Comparison of ENCODE assay signal across 10 mouse cellular contexts in genomic region chr3:126998008-126998741, GRCm38 (mm10).
DNase-seq lines count a peak whose midpoint lies in the region; ATAC-seq lines count a peak whose summit lies in the region.
"Had no signal": no experiment of that assay in that cellular context is flagged by ENCODE, and none has a peak within 500 bp of the region (broad histone marks: within the 10 kb centered on the region; RNA-seq: fewer than 3 reads in every experiment).

No protein-coding gene starts in this region.

- peak; percentile 89 for ATAC-seq in embryonic facial prominence, embryonic 15.5 days (ENCODE audit: insufficient number of reproducible peaks, low FRiP score, low TSS enrichment, low read depth)
- ATAC-seq in heart, embryonic 12.5 days (ENCODE audit: insufficient number of reproducible peaks, low FRiP score), result peak; percentile 68
- ATAC-seq in stomach, embryonic 16.5 days (ENCODE audit: insufficient read depth, low FRiP score), result peak; percentile 90
- no peak for ATAC-seq in inflammation-experienced regulatory T-cells, adult 6 months
- ATAC-seq: Patski had no signal

- peak overlapping the region; percentile 53 for H3K4me2 ChIP-seq in embryonic facial prominence, embryonic 15.5 days (replicated peaks)
- peak overlapping the region; percentile 67 for H3K4me2 ChIP-seq in heart, embryonic 12.5 days
- H3K4me2 ChIP-seq in stomach, embryonic 16.5 days (ENCODE audit: low read depth, low read length), result peak overlapping the region; percentile 50

- peak; percentile 72 for DNase-seq in right cerebral cortex, adult 18-20 months
- DNase-seq in right cerebral cortex, postnatal 14 days, result no peak
- DNase-seq in layer of hippocampus, postnatal 14 days (ENCODE audit: low spot score in 2 of 2), result peak; percentile 57 to 72
- peak; percentile 27 to 67 for DNase-seq in lung, postnatal 4 days

- H3K27ac ChIP-seq in embryonic facial prominence, embryonic 15.5 days (replicated peaks), result peak overlapping the region; percentile 87
- H3K27ac ChIP-seq in heart, embryonic 12.5 days (ENCODE audit: poor library complexity, severe bottlenecking), result no peak overlapping the region
- peak overlapping the region; percentile 94 for H3K27ac ChIP-seq in stomach, embryonic 16.5 days (ENCODE audit: low read length)
- H3K27ac ChIP-seq: liver, embryonic 14.5 days had no signal

- H3K4me1 ChIP-seq in embryonic facial prominence, embryonic 15.5 days, result peaks cover 10% of the 10 kb centered on the region
- peaks cover 5% of the 10 kb centered on the region; the same call in 1 of the 2 replicates for H3K4me1 ChIP-seq in heart, embryonic 12.5 days (replicated peaks)
- H3K4me1 ChIP-seq in stomach, embryonic 16.5 days (ENCODE audit: control insufficient read depth, insufficient read depth, low read length), result peaks cover 17% of the 10 kb centered on the region

- no peaks in the 10 kb centered on the region for H3K9me3 ChIP-seq in embryonic facial prominence, embryonic 15.5 days (replicated peaks)
- no peaks in the 10 kb centered on the region for H3K9me3 ChIP-seq in heart, embryonic 12.5 days (replicated peaks)
- no peaks in the 10 kb centered on the region for H3K9me3 ChIP-seq in stomach, embryonic 16.5 days (replicated peaks; ENCODE audit: control insufficient read depth, low read length)

- peak overlapping the region; percentile 2; the same call in 1 of the 2 replicates for H3K9ac ChIP-seq in embryonic facial prominence, embryonic 15.5 days
- peak overlapping the region; percentile 59 for H3K9ac ChIP-seq in heart, embryonic 12.5 days
- peak overlapping the region; percentile 65 for H3K9ac ChIP-seq in stomach, embryonic 16.5 days (ENCODE audit: low read length)
- H3K9ac ChIP-seq: liver, embryonic 14.5 days had no signal

- H3K27me3 ChIP-seq in embryonic facial prominence, embryonic 15.5 days, result no peaks in the 10 kb centered on the region
- no peaks in the 10 kb centered on the region for H3K27me3 ChIP-seq in heart, embryonic 12.5 days (replicated peaks)
- H3K27me3 ChIP-seq in stomach, embryonic 16.5 days (ENCODE audit: control insufficient read depth, insufficient read depth, low read length), result no peaks in the 10 kb centered on the region
- H3K27me3 ChIP-seq: Patski had no signal

- no peaks in the 10 kb centered on the region for H3K36me3 ChIP-seq in embryonic facial prominence, embryonic 15.5 days
- peaks cover 6% of the 10 kb centered on the region; the same call in 1 of the 2 replicates for H3K36me3 ChIP-seq in heart, embryonic 12.5 days
- no peaks in the 10 kb centered on the region for H3K36me3 ChIP-seq in stomach, embryonic 16.5 days (ENCODE audit: control insufficient read depth, insufficient read depth, low read length)

- 10% methylated on average over 12 of the region's 12 CpGs for whole genome bisulfite sequencing in embryonic facial prominence, embryonic 15.5 days
- WGBS in heart, embryonic 12.5 days, result 16% methylated on average over 12 of the region's 12 CpGs
- WGBS in stomach, embryonic 16.5 days, result 17% methylated on average over 12 of the region's 12 CpGs

- H3K4me3 ChIP-seq in embryonic facial prominence, embryonic 15.5 days (replicated peaks), result peak overlapping the region; percentile 35
- H3K4me3 ChIP-seq in heart, embryonic 12.5 days, result peak overlapping the region; percentile 36
- H3K4me3 ChIP-seq in stomach, embryonic 16.5 days (replicated peaks; ENCODE audit: low read length), result peak overlapping the region; percentile 44

Comparison
In these comparisons a context has a peak if more than half of its experiments do, and no peak if none do; other contexts are left out.
1. H3K9ac ChIP-seq: peak in every context shown above with its lines; median percentile 65 in stomach, embryonic 16.5 days; 59 in heart, embryonic 12.5 days; 2 in embryonic facial prominence, embryonic 15.5 days.